Mouse (Mus musculus) small intestine, adult 2 months (tissue): ENCODE data around the gene Gm44511. TPM values are rescaled to one million over a fixed set of nuclear protein-coding genes. Genes with fewer than 3 reads are reported as not detected.
"Not testable (repeated sequence)": the region's sequence is repeated elsewhere in the genome, so short reads cannot be mapped to it uniquely, and the experiment has no call there.

Source experiments
- H3K27ac ChIP-seq: fragments of 200-500 bp; 2 replicates; pipeline ENCODE4 v1.5.1; 2012; ENCODE audit warnings: low read depth, low read length, control low read depth, inconsistent platforms; ENCODE audit not compliant: insufficient read depth
- H3K27me3 ChIP-seq: fragments of 200-500 bp; 2 replicates; pipeline ENCODE4 v1.6.1; 2012; ENCODE audit warnings: mild to moderate bottlenecking, moderate library complexity, low read length, inconsistent platforms; ENCODE audit not compliant: control insufficient read depth, insufficient read depth
- H3K36me3 ChIP-seq: fragments of 200-500 bp; 2 replicates; pipeline ENCODE4 v1.6.1; 2012; ENCODE audit warnings: mild to moderate bottlenecking, low read length, control low read depth, inconsistent platforms; ENCODE audit not compliant: control insufficient read depth, insufficient read depth
- H3K4me1 ChIP-seq: fragments of 200-500 bp; 2 replicates; pipeline ENCODE4 v1.6.1; 2012; ENCODE audit warnings: low read length, inconsistent platforms, mixed read lengths; ENCODE audit not compliant: control insufficient read depth, insufficient read depth, insufficient read length
- H3K4me3 ChIP-seq: fragments of 200-500 bp; 2 replicates; pipeline ENCODE4 v1.5.1; 2012; ENCODE audit warnings: low read depth, mild to moderate bottlenecking, control low read depth, inconsistent platforms, low read length, moderate library complexity
- CTCF ChIP-seq: fragments of 200-500 bp; IDR thresholded peaks from 2 replicates; pipeline ENCODE4 v1.5.1; 2012; ENCODE audit warnings: low read depth, mild to moderate bottlenecking, control low read depth, inconsistent platforms, low read length, moderate library complexity, mixed read lengths; ENCODE audit not compliant: insufficient replicate concordance, insufficient read length; ENCODE audit errors: extremely low read depth
- POLR2A ChIP-seq: fragments of 200-500 bp; IDR thresholded peaks from 2 replicates; pipeline ENCODE4 v1.6.1; 2012; ENCODE audit warnings: low read depth, mild to moderate bottlenecking, control low read depth, inconsistent platforms, low read length, moderate library complexity
- WGBS: fragments of 180-500 bp; shearing (Covaris S2); methylation state at CpG from one replicate; pipeline ENCODE4 v1.1.7; 2018; 5-methylcytosine and 5-hydroxymethylcytosine counted together
- polyA plus RNA-seq: library from polyadenylated mRNA; depleted of rRNA; stranded (reverse); fragments of >200 nt; gene quantifications from 2 replicates; pipeline ENCODE4 v1.2.3, GENCODE M21; 2012

Gene Gm44511
- polyA plus RNA-seq, 1 experiment = 0.46 TPM

GRCm38 (mm10) chr6:128759221-128759950 is 66.7 kb downstream of the Gm44511 start:
- whole genome bisulfite sequencing = 87% methylated on average over 5 of the region's 5 CpGs
- H3K4me3 ChIP-seq = no peak overlapping the region

GRCm38 (mm10) chr6:128755402-128755763 is 70.7 kb downstream of the Gm44511 start:
- H3K36me3 ChIP-seq, H3K4me1 ChIP-seq, H3K27me3 ChIP-seq: not testable (repeated sequence)
- 17% methylated on average over 4 of the region's 4 CpGs for WGBS
- peak overlapping the region; percentile 97 for H3K27ac ChIP-seq
- H3K4me3 ChIP-seq = peak overlapping the region; percentile 31

More at GRCm38 (mm10) chr6:128759221-128759950, 66.7 kb downstream of the Gm44511 start:
- no peak overlapping the region for H3K27ac ChIP-seq
- no peak for TF ChIP-seq POLR2A
- TF ChIP-seq CTCF = no peak
- peaks cover 5% of the 10 kb centered on the region; the same call in 1 of the 2 replicates for H3K4me1 ChIP-seq
- H3K27me3 ChIP-seq = no peaks in the 10 kb centered on the region
- H3K36me3 ChIP-seq = no peaks in the 10 kb centered on the region

GRCm38 (mm10) chr6:128754748-128755401 is 71.2 kb downstream of the Gm44511 start:
- H3K27me3 ChIP-seq, H3K4me1 ChIP-seq, H3K36me3 ChIP-seq: not testable (repeated sequence)
- 21% methylated on average over 12 of the region's 12 CpGs for whole genome bisulfite sequencing
- Histone ChIP-seq H3K27ac (peak overlapping the region; percentile 97), H3K4me3 (peak overlapping the region; percentile 31)

DNA sequence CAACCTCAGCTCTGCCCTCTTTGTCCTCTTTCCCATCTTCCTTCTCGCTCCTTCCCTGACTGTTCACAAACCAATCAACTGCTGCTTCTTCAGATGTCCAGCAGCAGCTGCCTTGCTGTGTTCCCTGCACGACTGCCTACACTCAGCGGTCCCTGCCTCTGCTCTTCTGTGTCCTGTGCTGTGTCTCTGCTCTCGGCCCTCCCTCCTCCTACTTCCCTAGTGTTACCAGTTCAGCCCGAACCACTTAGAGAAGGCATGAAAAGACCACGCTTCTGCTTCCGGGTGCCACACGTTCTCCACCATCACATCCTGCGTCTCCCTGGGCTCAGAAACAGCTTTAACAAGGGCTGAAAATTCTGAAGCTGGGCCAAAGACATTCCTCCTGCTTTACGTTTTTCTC is 71.8 kb downstream of the Gm44511 start:
- Histone ChIP-seq H3K27ac (peak overlapping the region; percentile 97), H3K4me3 (peak overlapping the region; percentile 31)
- 15% methylated on average over 10 of the region's 10 CpGs for WGBS
- not testable (repeated sequence) for H3K27me3 ChIP-seq, H3K36me3 ChIP-seq, H3K4me1 ChIP-seq

- H3K27ac ChIP-seq = peak overlapping the region; percentile 97
- TF ChIP-seq CTCF = peak; percentile 54; the same call in 1 of the 2 replicates
- H3K4me1 ChIP-seq, H3K36me3 ChIP-seq, H3K27me3 ChIP-seq: not testable (repeated sequence)
- peak overlapping the region; percentile 31 for H3K4me3 ChIP-seq
- 20% methylated on average over 8 of the region's 8 CpGs for WGBS
Observed at GRCm38 (mm10) chr6:128753610-128754224, 72.4 kb downstream of the Gm44511 start.

- H3K27ac ChIP-seq, H3K27me3 ChIP-seq, H3K4me1 ChIP-seq, H3K36me3 ChIP-seq, H3K4me3 ChIP-seq: not testable (repeated sequence)
- WGBS = 76% methylated on average over 6 of the region's 6 CpGs
Observed at GRCm38 (mm10) chr6:128747006-128747405, 79.1 kb downstream of the Gm44511 start.

GRCm38 (mm10) chr6:128737445-128737844 is 88.7 kb downstream of the Gm44511 start:
- Histone ChIP-seq H3K36me3 (no peaks in the 10 kb centered on the region), H3K27ac (no peak overlapping the region), H3K4me3 (no peak overlapping the region), H3K4me1 (peaks cover 7% of the 10 kb centered on the region), H3K27me3 (no peaks in the 10 kb centered on the region)
- 94% methylated on average over 7 of the region's 7 CpGs for WGBS
- no peak for TF ChIP-seq POLR2A
- TF ChIP-seq CTCF = no peak

GRCm38 (mm10) chr6:128736100-128736499 is 90.0 kb downstream of the Gm44511 start:
- Histone ChIP-seq H3K4me1 (peaks cover 8% of the 10 kb centered on the region), H3K27me3 (no peaks in the 10 kb centered on the region), H3K36me3 (no peaks in the 10 kb centered on the region), H3K4me3 (no peak overlapping the region), H3K27ac (no peak overlapping the region)
- peak; percentile 45; the same call in 1 of the 2 replicates for TF ChIP-seq CTCF
- TF ChIP-seq POLR2A = no peak
